Mouse (Mus musculus): ENCODE results near the gene Slc22a3. TPM values are rescaled to one million over a fixed set of nuclear protein-coding genes. Genes with fewer than 3 reads are reported as not detected.

Slc22a3 gene
- polyA plus RNA-seq, 1 experiment from 2014 or later = 0.10 TPM

DNA sequence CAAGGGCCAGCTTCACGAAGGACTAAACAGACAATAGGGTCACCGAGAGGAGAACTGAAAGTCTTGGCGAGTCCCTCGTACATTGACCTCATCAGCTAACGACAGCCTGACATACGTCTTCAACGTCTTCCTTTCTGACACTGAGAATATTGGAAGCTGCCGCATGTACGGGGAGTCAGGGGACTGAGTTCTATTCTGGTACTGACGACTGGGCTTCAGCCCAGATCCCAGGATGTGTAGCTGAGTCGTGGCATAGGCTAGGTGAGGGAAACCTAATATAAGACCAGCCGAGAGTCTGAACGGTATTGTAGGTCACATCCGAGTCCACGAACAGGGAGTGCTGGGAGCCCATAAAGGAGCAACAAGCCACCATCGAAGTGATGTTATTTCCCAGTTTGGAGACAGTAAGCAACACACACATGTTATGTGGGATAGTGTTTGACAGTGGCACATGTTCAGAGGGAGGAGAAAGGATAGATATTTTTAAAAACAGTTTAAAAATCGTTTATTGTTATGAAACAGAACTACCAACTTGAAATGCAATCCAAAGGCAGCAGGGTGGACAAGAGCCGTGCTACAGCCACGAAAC, 87.9 kb downstream of the Slc22a3 start:
- no peak overlapping the region for H3K27ac ChIP-seq
- H3K9me3 ChIP-seq (replicated peaks) = no peaks in the 10 kb centered on the region
- no peak overlapping the region for H3K4me3 ChIP-seq
- no peaks in the 10 kb centered on the region for H3K4me1 ChIP-seq
- H3K36me3 ChIP-seq (ENCODE audit: poor library complexity, severe bottlenecking) = no peaks in the 10 kb centered on the region
- WGBS = 77% methylated on average over 19 of the region's 19 CpGs
- H3K27me3 ChIP-seq = no peaks in the 10 kb centered on the region
- no peak overlapping the region for H3K9ac ChIP-seq
- ATAC-seq = no peak
- no peak overlapping the region for H3K4me2 ChIP-seq

DNA sequence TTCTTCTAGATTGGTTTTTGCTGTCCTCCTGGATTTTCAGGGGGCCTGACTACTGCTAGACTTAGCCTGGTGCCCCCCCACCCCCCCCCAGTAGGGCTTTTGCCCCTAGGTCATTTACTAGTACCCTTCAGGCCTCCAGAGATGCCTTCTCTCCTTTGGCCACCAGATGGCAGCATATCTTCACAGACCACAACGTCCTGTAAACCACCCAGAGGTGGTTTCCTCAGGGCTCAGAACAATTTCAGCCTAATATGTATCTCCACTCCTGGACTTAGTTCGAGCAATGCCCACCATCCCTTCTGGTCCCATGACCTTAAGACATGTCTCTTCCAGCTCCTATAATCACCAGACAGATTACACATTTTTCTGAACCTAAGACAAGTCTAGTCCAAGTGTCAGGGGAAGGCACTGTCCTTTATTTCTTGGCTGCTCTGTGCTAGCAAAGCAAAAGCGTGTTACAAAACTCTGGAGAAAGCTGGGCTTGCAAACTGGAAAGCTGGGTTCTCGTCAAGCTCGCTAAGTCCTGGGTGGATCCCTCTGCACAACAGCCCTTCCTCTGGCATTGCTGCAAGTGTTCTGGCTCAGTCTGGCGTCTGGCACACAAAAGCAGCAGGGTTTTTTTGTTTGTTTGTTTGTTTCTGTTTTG, 91.1 kb downstream of the Slc22a3 start:
- Histone ChIP-seq H3K36me3 (ENCODE audit: poor library complexity, severe bottlenecking) (no peaks in the 10 kb centered on the region), H3K4me1 (no peaks in the 10 kb centered on the region), H3K4me2 (no peak overlapping the region), H3K4me3 (no peak overlapping the region), H3K9me3 (replicated peaks) (no peaks in the 10 kb centered on the region), H3K9ac (no peak overlapping the region), H3K27ac (no peak overlapping the region), H3K27me3 (no peaks in the 10 kb centered on the region)
- 50% methylated on average over 6 of the region's 6 CpGs for WGBS
- ATAC-seq = 0 out of 2 replicates have a peak, but pooled peaks have one; percentile 36

GRCm38 (mm10) chr17:12415741-12416140, 91.8 kb downstream of the Slc22a3 start:
- Histone ChIP-seq H3K4me1 (no peaks in the 10 kb centered on the region), H3K36me3 (ENCODE audit: poor library complexity, severe bottlenecking) (no peaks in the 10 kb centered on the region), H3K4me2 (no peak overlapping the region), H3K27ac (no peak overlapping the region), H3K9me3 (replicated peaks) (no peaks in the 10 kb centered on the region), H3K4me3 (no peak overlapping the region), H3K9ac (no peak overlapping the region), H3K27me3 (no peaks in the 10 kb centered on the region)
- no peak for ATAC-seq
- 78% methylated on average over 5 of the region's 5 CpGs for WGBS

DNA sequence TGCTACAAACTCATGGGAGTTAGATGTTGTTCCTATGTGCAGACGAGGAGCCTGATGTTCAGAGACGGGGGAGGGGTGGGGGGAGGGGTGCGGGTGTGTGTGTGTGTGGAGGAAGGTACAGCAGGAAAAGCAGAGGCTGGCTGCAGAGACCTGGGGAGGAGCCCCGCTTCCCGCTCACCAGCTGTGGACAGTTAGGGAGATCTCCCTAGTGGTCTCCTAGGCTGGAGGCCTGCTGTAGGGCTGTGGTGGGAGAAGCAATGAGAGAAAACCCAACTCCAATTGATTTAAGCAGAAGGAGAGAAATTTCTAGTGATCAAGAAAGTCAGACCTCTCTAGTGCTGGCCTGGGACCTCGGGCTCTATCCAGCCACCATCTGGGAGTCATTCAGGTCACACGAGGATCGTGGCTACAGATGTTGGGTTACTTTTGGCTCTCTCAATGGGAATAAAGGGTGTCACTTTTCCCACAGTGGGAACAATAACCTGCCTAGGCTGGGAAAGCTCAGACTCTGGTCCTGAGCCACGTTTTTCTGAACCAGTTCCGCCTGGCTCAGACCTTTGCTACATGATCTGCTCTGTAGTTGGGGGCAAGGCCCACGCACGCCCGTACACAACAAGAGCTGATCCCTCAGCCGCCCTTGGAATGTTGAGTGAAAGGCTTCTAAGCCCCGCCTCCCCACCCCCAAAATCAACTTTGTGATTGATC, 92.3 kb downstream of the Slc22a3 start:
- H3K9ac ChIP-seq = no peak overlapping the region
- no peak overlapping the region for H3K4me2 ChIP-seq
- no peak for ATAC-seq
- H3K4me1 ChIP-seq = no peaks in the 10 kb centered on the region
- no peak overlapping the region for H3K4me3 ChIP-seq
- WGBS = 56% methylated on average over 15 of the region's 15 CpGs
- H3K27me3 ChIP-seq = no peaks in the 10 kb centered on the region
- H3K36me3 ChIP-seq (ENCODE audit: poor library complexity, severe bottlenecking) = no peaks in the 10 kb centered on the region
- no peak overlapping the region for H3K27ac ChIP-seq
- no peaks in the 10 kb centered on the region for H3K9me3 ChIP-seq (replicated peaks)

- no peaks in the 10 kb centered on the region for H3K27me3 ChIP-seq
- no peaks in the 10 kb centered on the region for H3K36me3 ChIP-seq (ENCODE audit: poor library complexity, severe bottlenecking)
- no peak overlapping the region for H3K27ac ChIP-seq
- no peak for ATAC-seq
- H3K4me3 ChIP-seq = no peak overlapping the region
- H3K4me1 ChIP-seq = no peaks in the 10 kb centered on the region
- no peak overlapping the region for H3K9ac ChIP-seq
- WGBS = 74% methylated on average over 3 of the region's 3 CpGs
- no peak overlapping the region for H3K4me2 ChIP-seq
- no peaks in the 10 kb centered on the region for H3K9me3 ChIP-seq (replicated peaks)
These were observed 94.6 kb downstream of the Slc22a3 start for GRCm38 (mm10) chr17:12412891-12413237.

GRCm38 (mm10) chr17:12412181-12412890, 95.2 kb downstream of the Slc22a3 start:
- H3K4me1 ChIP-seq = no peaks in the 10 kb centered on the region
- no peaks in the 10 kb centered on the region for H3K27me3 ChIP-seq
- no peak overlapping the region for H3K27ac ChIP-seq
- WGBS = 74% methylated on average over 10 of the region's 10 CpGs
- no peaks in the 10 kb centered on the region for H3K36me3 ChIP-seq (ENCODE audit: poor library complexity, severe bottlenecking)
- no peak overlapping the region for H3K9ac ChIP-seq
- no peak overlapping the region for H3K4me2 ChIP-seq
- H3K4me3 ChIP-seq = no peak overlapping the region
- no peak for ATAC-seq
- H3K9me3 ChIP-seq (replicated peaks) = no peaks in the 10 kb centered on the region

GRCm38 (mm10) chr17:12409346-12409944, 98.1 kb downstream of the Slc22a3 start:
- no peak for ATAC-seq
- Histone ChIP-seq H3K9ac (no peak overlapping the region), H3K27ac (no peak overlapping the region), H3K9me3 (replicated peaks) (no peaks in the 10 kb centered on the region), H3K36me3 (ENCODE audit: poor library complexity, severe bottlenecking) (no peaks in the 10 kb centered on the region), H3K4me2 (no peak overlapping the region), H3K27me3 (no peaks in the 10 kb centered on the region), H3K4me3 (no peak overlapping the region), H3K4me1 (no peaks in the 10 kb centered on the region)
- WGBS = 81% methylated on average over 11 of the region's 11 CpGs

GRCm38 (mm10) chr17:12403420-12403819, 104.1 kb downstream of the Slc22a3 start:
- Histone ChIP-seq H3K4me3 (no peak overlapping the region), H3K9ac (no peak overlapping the region), H3K4me2 (no peak overlapping the region), H3K27me3 (no peaks in the 10 kb centered on the region), H3K36me3 (ENCODE audit: poor library complexity, severe bottlenecking) (no peaks in the 10 kb centered on the region), H3K27ac (no peak overlapping the region), H3K9me3 (replicated peaks) (no peaks in the 10 kb centered on the region), H3K4me1 (no peaks in the 10 kb centered on the region)
- no peak for ATAC-seq
- 72% methylated on average over 7 of the region's 7 CpGs for WGBS

DNA sequence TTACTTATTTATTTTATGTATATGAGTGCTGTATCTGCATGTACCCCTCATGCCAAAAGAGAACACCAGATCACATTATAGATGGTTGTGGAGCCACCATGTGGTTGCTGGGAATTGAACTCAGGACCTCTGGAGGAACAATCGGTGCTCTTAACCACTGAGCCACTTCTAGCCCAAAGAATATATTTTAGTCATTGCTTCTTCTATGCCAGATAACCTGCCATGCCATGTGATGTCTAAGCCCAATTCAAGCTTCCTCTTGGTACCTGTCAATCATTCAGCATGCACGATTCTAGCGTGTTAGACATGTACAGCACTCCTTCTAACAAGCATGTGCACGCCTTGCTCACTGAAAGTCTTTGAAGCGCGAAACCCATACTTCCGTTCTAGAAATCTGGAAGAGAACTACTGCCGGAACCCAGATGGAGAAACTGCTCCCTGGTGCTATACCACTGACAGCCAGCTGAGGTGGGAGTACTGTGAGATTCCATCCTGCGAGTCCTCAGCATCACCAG, 111.3 kb downstream of the Slc22a3 start:
- H3K9ac ChIP-seq = no peak overlapping the region
- no peaks in the 10 kb centered on the region for H3K27me3 ChIP-seq
- no peak overlapping the region for H3K4me2 ChIP-seq
- WGBS = 93% methylated on average over 9 of the region's 9 CpGs
- H3K4me3 ChIP-seq = no peak overlapping the region
- H3K36me3 ChIP-seq (ENCODE audit: poor library complexity, severe bottlenecking) = no peaks in the 10 kb centered on the region
- no peak overlapping the region for H3K27ac ChIP-seq
- H3K4me1 ChIP-seq = no peaks in the 10 kb centered on the region
- ATAC-seq = no peak
- no peaks in the 10 kb centered on the region for H3K9me3 ChIP-seq (replicated peaks)

- H3K9ac ChIP-seq = no peak overlapping the region
- ATAC-seq = no peak
- H3K4me2 ChIP-seq = no peak overlapping the region
- no peaks in the 10 kb centered on the region for H3K36me3 ChIP-seq (ENCODE audit: poor library complexity, severe bottlenecking)
- no peaks in the 10 kb centered on the region for H3K27me3 ChIP-seq
- H3K27ac ChIP-seq = no peak overlapping the region
- no peaks in the 10 kb centered on the region for H3K4me1 ChIP-seq
- no peak overlapping the region for H3K4me3 ChIP-seq
- no peaks in the 10 kb centered on the region for H3K9me3 ChIP-seq (replicated peaks)
- 91% methylated on average over 7 of the region's 7 CpGs for WGBS
These were observed 119.3 kb downstream of the Slc22a3 start for GRCm38 (mm10) chr17:12388239-12388638.

DNA sequence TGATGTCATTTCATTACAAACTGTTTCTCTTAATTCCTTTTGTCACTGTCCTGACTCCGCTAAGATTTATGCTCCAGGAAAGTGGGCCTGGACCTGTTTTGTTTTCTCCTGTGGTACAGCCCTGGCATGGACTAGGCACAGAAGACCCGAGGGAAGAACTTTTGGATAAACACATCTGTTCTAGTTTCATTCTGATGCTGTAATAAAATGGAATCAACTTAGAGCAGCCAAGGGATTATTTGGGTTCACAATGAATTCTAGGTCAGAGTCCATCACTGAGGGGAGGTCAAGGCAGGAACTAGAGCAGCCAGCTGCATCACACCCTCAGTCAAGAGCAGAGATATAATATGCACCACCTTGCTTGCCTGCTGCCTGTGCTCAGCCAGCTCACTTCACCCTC, 119.7 kb downstream of the Slc22a3 start:
- Histone ChIP-seq H3K9ac (no peak overlapping the region), H3K4me3 (no peak overlapping the region), H3K36me3 (ENCODE audit: poor library complexity, severe bottlenecking) (no peaks in the 10 kb centered on the region), H3K4me1 (no peaks in the 10 kb centered on the region), H3K27me3 (no peaks in the 10 kb centered on the region), H3K27ac (no peak overlapping the region), H3K4me2 (no peak overlapping the region), H3K9me3 (replicated peaks) (no peaks in the 10 kb centered on the region)
- WGBS = 84% methylated on average over 2 of the region's 2 CpGs
- no peak for ATAC-seq
